Mouse (Mus musculus) ES-Bruce4 (cell line): ENCODE results near the gene Gjb4.

ENCODE experiments used
- CTCF ChIP-seq: IDR thresholded peaks from one replicate; pipeline ENCODE4 v1.8.1; 2011; ENCODE audit warnings: low read depth, low read length
- EP300 ChIP-seq: IDR thresholded peaks from 2 replicates; pipeline ENCODE4 v1.6.1; 2011; ENCODE audit warnings: low read depth, low read length; ENCODE audit not compliant: insufficient read depth
- POLR2A ChIP-seq: IDR thresholded peaks from one replicate; pipeline ENCODE4 v1.8.1; 2011; ENCODE audit warnings: low read length; ENCODE audit not compliant: insufficient read depth

- TF ChIP-seq CTCF, result peak; percentile 98
- TF ChIP-seq POLR2A, result no peak
- peak; percentile 73 for TF ChIP-seq EP300
Measured at GRCm38 (mm10) chr4:127324759-127325158, 29.1 kb downstream of the Gjb4 start.
